Mouse (Mus musculus) splenic B cell, adult 2 months (primary cell): ENCODE measurements around the gene Fitm1.
A peak's percentile ranks its signal among the peaks of the same experiment; 100 is the strongest.

Source experiments
- DNase-seq: peaks from one replicate; pipeline ENCODE4 v3.0.0-alpha.2; 2011; ENCODE audit warnings: low read depth, low spot score
- H3K27me3 ChIP-seq: 2 replicates; pipeline ENCODE4 v1.6.1; 2012; ENCODE audit warnings: mild to moderate bottlenecking, low read length, moderate library complexity, mixed read lengths; ENCODE audit not compliant: control insufficient read depth, poor library complexity, insufficient read depth, severe bottlenecking
- H3K36me3 ChIP-seq: 2 replicates; pipeline ENCODE4 v1.6.1; 2012; ENCODE audit warnings: mild to moderate bottlenecking, low read length, moderate library complexity, mixed read lengths; ENCODE audit not compliant: control insufficient read depth, poor library complexity, insufficient read depth, severe bottlenecking

Gene Fitm1

DNA sequence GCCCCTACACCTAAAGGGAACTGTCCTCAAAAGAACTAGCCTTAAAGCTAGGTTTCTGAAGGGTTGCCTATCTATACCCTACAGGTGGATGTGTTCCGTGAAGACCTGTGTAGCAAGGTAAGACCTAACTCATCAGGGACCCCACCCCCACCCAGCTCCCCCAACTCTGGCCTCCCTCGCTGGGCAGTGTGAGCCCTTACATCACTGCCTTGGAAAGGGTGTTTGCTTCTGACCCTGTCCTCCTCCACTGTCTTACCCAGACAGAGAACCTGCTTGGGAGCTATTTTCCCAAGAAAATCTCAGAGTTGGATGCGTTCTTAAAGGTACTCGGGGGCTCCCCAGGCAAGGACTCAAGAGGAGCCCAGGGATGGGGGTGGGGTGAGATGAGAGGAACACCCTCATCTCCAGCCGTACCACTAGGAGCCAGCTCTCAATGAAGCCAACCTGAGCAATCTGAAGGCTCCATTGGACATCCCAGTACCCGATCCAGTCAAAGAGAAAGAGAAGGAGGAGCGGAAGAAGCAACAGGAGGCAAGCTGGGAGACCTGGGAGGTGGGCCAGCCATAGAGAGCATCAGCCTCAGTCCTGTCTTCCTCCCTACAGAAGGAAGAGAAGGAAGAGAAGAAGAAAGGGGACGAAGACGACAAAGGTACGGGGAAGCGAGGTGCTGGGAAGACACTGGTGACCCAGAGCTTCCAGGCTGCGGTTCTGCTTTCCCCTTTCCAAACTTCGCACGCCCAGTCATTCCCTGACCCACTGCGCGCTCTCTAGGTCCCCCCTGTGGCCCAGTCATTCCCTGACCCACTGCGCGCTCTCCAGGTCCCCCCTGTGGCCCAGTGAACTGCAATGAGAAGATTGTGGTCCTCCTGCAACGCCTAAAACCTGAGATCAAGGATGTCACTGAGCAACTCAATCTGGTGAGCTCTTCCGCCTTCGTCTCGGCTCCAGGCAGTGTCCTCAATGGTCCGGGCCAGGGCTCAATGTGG, 4.4 kb downstream of the Fitm1 start:
- peaks cover 3% of the 10 kb centered on the region for H3K36me3 ChIP-seq
- H3K27me3 ChIP-seq: no peaks in the 10 kb centered on the region
- DNase-seq: no peak

DNA sequence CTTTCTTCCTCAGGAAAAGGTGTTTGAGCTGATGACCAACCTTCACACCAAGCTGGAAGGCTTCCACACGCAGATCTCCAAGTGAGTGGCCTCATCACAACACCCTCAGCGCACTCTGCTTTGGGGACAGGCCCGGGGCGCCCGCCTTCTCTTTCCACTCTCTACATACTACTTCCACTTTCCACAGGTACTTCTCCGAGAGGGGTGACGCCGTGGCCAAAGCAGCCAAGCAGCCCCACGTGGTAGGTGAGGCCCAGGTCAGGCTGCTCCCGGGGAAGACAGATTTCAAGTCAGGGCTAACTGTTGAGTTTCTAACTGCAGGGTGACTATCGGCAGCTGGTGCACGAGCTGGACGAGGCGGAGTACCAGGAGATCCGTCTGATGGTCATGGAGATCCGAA, 5.3 kb downstream of the Fitm1 start:
- H3K36me3 ChIP-seq: peaks cover 3% of the 10 kb centered on the region
- DNase-seq: no peak
- H3K27me3 ChIP-seq: no peaks in the 10 kb centered on the region

DNA sequence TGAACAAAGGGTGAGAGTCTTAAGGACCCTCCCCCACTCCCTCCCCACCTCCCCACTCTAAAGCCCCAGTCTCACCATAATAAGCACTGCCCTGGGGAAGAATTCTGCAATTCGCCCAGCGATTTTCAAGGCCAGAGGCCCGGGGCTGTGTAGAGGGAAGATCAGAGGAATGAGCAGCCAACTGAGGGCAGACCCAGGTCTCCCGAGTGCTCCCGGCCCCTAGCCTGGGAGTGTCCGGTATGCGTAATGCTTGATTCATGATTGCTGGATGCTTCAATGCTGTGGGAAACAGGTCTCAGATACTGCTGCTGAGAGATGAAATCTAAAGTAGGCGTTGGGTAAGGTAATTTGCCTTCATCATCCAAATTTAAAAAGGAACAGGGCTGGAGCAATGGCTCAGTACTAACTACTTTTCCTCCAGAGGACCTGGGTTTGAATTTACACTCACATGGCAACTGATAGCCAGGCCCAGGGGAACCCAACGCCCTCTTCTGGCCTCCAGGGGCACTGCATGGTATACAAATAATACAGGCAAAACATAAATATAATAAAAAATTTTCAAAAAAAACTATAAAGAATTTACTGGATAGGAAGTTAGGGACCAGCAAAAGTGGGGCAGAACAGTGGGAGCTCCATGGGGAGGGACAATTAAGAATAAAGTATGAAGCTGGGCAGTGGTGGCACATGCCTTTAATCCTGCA, 6.7 kb downstream of the Fitm1 start:
- peaks cover 3% of the 10 kb centered on the region for H3K36me3 ChIP-seq
- H3K27me3 ChIP-seq: no peaks in the 10 kb centered on the region
- peak; percentile 44 for DNase-seq

DNA sequence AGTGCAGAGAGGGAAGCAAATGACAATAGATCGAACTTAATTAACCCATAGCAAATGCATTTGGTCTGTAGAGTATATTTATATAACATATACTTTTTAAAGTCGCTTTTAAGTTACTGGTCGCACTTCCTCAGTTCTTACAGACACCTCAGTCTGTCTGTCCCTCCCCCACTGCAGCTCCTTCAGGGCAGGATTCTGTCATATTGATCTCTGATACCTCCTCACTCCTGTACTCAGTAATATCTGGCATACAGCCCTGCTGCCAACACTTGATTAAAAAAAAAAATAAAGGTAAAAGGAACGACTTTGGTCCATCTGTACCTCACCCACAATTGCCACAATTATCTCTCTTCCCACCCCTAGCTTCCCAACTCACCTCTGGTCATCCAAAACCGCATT, 8.9 kb downstream of the Fitm1 start:
- no peak for DNase-seq
- H3K36me3 ChIP-seq: peaks cover 3% of the 10 kb centered on the region
- no peaks in the 10 kb centered on the region for H3K27me3 ChIP-seq

DNA sequence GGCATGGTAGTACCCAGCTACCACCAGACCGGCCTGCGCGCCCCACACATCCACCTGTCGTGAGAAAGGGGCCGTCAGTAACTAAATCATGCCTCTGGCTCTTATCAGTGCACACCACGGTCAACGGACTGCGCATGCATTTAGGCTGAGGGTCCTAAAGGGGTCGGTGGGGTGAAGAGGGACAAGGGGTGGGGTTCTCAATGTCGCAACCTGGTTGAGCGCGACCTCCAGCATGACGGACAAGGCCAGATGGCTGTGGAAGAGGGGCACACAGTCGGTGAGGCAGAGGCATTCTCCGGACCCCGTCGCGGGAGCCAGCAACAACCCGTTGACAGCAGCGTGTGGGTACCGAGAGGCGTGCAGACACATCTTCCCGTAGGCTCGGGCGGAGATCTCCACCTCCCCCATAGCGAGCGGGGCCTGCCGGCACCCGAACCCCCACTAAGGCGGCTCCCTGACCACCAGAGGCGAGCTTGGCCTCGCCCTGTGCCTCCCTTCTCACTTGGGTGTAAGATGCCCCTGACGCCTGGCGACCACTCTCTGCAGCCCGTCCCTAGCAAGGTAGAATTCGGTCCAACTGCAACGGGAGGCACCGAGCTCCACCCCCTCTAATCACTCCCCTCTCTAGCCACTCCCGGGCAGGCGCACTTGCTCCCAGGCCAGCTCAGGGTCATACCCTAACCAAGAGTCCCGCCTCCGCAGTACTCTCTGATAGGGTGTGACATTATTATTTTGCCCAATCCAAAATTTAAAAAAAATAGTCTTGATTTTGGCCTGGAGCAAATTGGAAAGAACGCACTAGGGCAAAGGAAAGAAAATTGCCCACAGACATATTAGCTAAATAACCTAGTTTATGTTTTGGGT, 9.5 kb downstream of the Fitm1 start, which contains the start of gene Emc9:
Gene Emc9 (minus strand): TSS at position 601 of the 864 bp plus-strand sequence.
- H3K27me3 ChIP-seq: no peaks in the 10 kb centered on the region
- H3K36me3 ChIP-seq: peaks cover under 1% of the 10 kb centered on the region
- DNase-seq: peak; percentile 68

DNA sequence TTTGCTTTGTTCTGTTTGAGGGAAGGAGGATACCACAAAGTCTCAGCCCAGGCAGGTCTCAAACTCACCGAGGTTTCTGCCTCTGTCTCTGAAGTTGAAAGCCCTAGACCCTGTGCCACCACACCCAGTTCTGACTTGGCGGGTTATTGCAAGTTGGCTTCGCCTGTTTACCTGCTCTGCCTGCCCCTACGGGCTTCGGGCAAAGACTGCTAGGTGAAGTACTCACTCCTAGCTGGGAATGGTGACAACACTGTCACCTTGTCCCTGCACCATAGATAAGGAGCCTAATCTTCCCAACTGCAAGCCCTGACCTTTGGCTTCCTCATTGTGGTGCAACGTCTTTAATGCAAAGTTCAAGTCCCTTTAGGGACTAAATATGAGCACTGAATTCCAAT, 10.1 kb downstream of the Fitm1 start:
- DNase-seq: no peak
- no peaks in the 10 kb centered on the region; the same call in 1 of the 2 replicates for H3K36me3 ChIP-seq
- no peaks in the 10 kb centered on the region for H3K27me3 ChIP-seq

DNA sequence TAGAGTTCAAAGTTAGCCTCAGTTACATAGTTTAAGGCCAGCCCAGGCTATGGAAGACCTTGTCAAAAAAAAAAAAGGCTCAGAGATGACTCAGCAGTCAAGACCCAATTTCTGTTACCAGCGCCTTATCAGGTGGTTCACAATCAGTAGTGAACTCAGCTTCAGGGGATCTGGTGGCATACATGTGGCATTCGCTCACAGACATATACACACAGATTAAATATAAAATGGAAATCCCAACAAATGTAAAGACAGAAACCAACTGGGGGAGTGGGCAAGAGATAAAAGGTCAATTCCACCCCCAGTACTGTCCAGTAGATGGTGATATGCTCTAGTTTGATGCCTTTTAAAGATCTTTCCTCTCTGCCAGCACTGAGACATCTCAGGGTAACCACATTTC, 10.7 kb downstream of the Fitm1 start:
- Histone ChIP-seq H3K36me3 (no peaks in the 10 kb centered on the region; the same call in 1 of the 2 replicates), H3K27me3 (no peaks in the 10 kb centered on the region)
- DNase-seq: no peak

DNA sequence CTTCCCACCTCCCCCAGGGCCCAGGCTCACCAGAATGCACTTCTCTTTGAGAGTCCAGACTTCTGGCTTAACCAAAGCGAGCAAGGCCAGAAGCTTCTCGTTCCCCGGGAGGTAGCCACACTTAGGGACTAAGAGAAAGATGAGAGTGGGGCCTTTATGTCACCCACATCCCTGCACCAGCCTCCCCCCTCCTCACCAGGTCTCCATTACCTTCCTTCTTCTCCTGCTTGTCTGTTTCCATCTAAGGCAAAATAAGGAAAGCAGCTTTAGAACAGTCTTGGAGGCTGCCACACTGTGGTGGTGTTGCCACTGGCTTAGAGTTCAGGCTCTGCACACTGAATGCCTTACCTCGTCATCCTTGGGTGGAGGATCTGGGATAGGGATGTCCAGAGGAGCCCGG, 13.9 kb downstream of the Fitm1 start:
- Histone ChIP-seq H3K36me3 (no peaks in the 10 kb centered on the region; the same call in 1 of the 2 replicates), H3K27me3 (no peaks in the 10 kb centered on the region)

DNA sequence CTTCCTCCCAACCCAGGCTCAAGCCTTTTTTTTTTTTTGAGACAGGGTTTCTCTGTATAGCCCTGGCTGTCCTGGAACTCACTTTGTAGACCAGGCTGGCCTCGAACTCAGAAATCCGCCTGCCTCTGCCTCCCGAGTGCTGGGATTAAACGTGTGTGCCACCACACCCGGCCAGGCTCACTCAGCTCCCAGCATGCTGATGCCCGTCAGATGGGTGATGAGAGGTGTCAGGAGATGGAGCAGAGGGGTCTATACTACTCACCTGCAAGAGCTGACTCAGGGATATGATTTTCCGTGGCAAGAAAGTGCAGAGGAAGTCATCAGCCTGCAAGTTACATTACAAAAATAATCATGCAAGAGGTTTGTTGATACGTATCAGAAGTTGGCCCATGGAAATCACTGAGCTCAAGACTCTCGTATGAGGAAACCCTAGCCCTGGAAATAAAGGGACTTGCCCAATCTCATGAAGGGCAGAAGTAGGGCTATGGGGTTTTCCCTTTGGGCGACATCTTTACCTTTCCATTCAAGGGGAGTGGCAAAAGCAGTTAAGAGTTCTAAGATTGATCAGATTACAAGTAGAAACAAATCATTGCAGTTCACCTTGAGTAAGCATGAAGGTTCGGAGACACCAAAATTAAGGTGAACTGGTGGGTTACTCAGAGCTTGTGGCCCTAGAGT, 14.5 kb downstream of the Fitm1 start:
- H3K36me3 ChIP-seq: peaks cover 3% of the 10 kb centered on the region; the same call in 1 of the 2 replicates
- no peaks in the 10 kb centered on the region for H3K27me3 ChIP-seq
- DNase-seq: peak; percentile 69

More for the DNA sequence above, 13.9 kb downstream of the Fitm1 start:
- no peak for DNase-seq

DNA sequence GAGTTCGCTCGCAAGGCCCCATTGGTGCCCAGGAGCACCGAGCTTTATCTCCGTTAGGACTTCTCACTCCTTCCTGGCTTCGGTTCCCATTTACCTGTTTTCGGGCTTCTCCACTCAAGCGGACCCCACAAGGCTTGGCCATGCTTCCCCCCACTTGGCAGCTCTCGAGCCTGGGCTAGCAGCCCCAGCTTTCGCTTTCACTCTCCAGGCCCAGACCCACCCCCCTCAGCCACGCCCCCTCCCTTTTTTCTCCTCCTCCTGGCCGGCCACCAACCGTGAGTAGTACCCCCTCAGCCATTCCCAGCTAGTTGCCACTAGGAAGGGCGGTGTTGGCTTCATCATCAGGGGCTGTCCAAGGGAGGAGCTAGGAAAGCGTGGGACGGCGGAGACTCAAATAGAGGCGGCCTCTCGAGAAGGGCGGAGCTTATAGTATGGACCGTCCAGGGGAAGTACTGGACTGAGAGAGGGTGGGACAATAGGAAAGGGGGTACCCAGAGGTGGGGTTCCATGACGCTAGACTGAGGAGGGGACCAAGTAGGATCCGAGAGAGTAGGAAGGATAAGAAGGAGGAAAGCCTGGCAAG, 15.4 kb downstream of the Fitm1 start, which contains the start of gene Psme2:
Gene Psme2 (minus strand): TSS at position 366 of the 583 bp plus-strand sequence.
- peaks cover 3% of the 10 kb centered on the region; the same call in 1 of the 2 replicates for H3K36me3 ChIP-seq
- DNase-seq: peak; percentile 92
- no peaks in the 10 kb centered on the region for H3K27me3 ChIP-seq

DNA sequence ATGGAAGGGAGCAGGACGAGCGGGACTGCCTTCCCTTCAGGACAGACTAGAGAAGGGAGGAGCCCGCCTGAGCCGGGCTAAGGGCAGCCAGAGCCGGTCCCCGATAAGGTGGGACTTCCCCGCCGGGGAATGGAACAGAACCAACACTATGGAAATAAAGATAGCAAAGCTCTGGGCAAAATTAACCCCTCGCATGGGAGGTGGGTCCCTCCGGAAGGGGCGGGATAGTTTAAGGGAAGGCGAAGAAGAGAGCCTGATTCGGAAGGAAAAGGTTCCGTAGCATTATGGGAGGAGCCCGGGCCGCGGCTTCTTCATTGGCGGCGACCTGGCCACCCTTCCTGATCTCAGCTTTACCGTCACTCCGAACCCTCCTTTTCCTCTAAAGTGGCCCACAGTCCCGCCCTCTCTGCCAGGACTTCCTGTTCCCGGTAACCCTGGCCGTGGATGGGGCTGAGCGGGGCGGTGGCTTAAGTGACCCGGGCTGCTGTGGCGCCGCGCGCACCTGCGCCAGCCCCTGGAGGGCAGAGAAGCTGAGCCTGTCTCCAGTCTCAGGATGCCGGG, 16.0 kb downstream of the Fitm1 start, which contains the start of gene Rnf31:
Gene Rnf31 (plus strand): TSS at position 378 of the 561 bp plus-strand sequence.
- DNase-seq: peak; percentile 90
- Histone ChIP-seq H3K27me3 (no peaks in the 10 kb centered on the region), H3K36me3 (peaks cover 5% of the 10 kb centered on the region; the same call in 1 of the 2 replicates)

DNA sequence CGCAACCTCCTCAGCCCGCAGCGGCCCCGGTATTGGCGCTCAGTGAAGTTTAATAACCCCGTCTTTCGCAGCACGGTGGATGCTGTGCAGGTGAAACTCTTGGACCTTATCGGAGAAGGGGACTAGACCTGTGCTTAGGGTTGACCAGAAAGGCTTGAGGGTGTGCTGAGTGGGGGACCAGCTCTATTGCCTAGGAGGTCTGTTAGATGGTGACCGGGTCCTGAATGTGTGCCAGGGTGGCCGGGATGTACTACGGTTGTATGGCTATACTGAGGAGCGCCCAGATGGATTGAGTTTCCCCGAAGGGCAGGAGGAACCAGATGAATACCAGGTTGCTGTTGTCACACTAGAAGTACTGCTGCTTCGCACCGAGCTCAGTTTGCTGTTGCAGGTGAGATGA, 16.8 kb downstream of the Fitm1 start:
- peaks cover 7% of the 10 kb centered on the region for H3K36me3 ChIP-seq
- no peak for DNase-seq

DNA sequence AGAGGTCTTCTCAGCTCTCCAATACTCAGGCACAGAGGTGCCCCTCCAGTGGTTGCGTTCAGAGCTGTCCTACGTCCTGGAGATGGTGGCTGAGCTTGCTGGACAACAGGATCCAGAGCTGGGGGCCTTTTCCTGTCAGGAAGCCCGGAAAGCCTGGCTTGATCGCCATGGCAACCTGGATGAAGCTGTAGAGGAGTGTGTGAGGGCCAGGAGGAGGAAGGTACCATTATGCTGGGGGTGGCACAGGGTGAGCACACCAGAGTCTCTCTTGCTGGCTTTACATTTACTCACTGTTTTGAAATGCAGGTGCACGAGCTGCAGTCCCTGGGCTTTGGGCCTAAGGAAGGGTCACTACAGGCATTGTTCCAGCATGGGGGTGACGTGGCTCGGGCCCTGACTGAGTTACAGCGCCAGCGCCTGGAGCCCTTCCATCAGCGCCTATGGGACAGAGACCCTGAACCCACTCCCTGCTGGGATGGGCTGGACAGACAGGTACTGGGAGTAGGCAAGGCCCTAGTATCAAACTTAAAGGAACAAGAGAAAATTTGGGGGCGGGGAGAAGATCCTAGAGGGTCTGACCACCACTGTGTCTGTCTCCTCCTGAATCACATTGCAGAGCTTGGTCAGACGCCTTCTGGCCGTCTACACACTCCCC, 20.7 kb downstream of the Fitm1 start:
- H3K36me3 ChIP-seq: peaks cover 12% of the 10 kb centered on the region
- DNase-seq: no peak
- no peaks in the 10 kb centered on the region for H3K27me3 ChIP-seq

More for the DNA sequence above, 16.8 kb downstream of the Fitm1 start:
- H3K27me3 ChIP-seq: no peaks in the 10 kb centered on the region
